Mouse (Mus musculus) spleen, adult 2 months (tissue): ENCODE results near the gene Fam163a. TPM values are rescaled to one million over a fixed set of nuclear protein-coding genes. Genes with fewer than 3 reads are reported as not detected.

Experiments used
- DNase-seq, 2 experiments: peaks; one replicate each; pipeline versions ENCODE4 v3.0.0 to v3.0.0-alpha.2; 2012 to 2021; ENCODE audit warnings: low spot score in 2 of 2, low read depth in 1 of 2
- H3K27ac ChIP-seq: fragments of 200-500 bp; 2 replicates; pipeline ENCODE4 v1.5.1; 2012; ENCODE audit warnings: low read length, inconsistent platforms; ENCODE audit not compliant: insufficient read depth
- H3K27me3 ChIP-seq: fragments of 200-500 bp; 2 replicates; pipeline ENCODE4 v1.6.1; 2012; ENCODE audit warnings: mild to moderate bottlenecking, moderate library complexity, low read length, inconsistent platforms; ENCODE audit not compliant: control insufficient read depth, insufficient read depth
- H3K36me3 ChIP-seq: fragments of 200-500 bp; 2 replicates; pipeline ENCODE4 v1.6.1; 2012; ENCODE audit warnings: mild to moderate bottlenecking, low read length, inconsistent platforms; ENCODE audit not compliant: control insufficient read depth, insufficient read depth
- H3K4me1 ChIP-seq: fragments of 200-500 bp; 2 replicates; pipeline ENCODE4 v1.6.1; 2011; ENCODE audit warnings: inconsistent platforms; ENCODE audit not compliant: control insufficient read depth, insufficient read depth, insufficient read length
- H3K4me3 ChIP-seq: fragments of 200-500 bp; 2 replicates; pipeline ENCODE4 v1.5.1; 2011; ENCODE audit warnings: mild to moderate bottlenecking, inconsistent platforms; ENCODE audit not compliant: insufficient read depth, insufficient read length; ENCODE audit errors: extremely low read depth
- CTCF ChIP-seq: fragments of 200-500 bp; IDR thresholded peaks from 2 replicates; pipeline ENCODE4 v1.5.1; 2011; ENCODE audit warnings: mild to moderate bottlenecking, inconsistent platforms; ENCODE audit not compliant: insufficient read depth, insufficient read length, insufficient replicate concordance; ENCODE audit errors: extremely low read depth
- POLR2A ChIP-seq: fragments of 200-500 bp; IDR thresholded peaks from 2 replicates; pipeline ENCODE4 v1.6.1; 2011; ENCODE audit warnings: low read depth, low read length, inconsistent platforms
- WGBS: fragments of 180-500 bp; shearing (Covaris S2); methylation state at CpG from one replicate; pipeline ENCODE4 v1.1.7; 2018; 5-methylcytosine and 5-hydroxymethylcytosine counted together
- polyA plus RNA-seq: library from polyadenylated mRNA; depleted of rRNA; stranded (reverse); fragments of >200 nt; gene quantifications from 2 replicates; pipeline ENCODE4 v1.2.3, GENCODE M21; 2012

Gene Fam163a
- polyA plus RNA-seq, 1 experiment, result not detected

GRCm38 (mm10) chr1:156089561-156089960 lies 115.3 kb downstream of the Fam163a start:
- H3K27ac ChIP-seq, result no peak overlapping the region
- H3K36me3 ChIP-seq, result no peaks in the 10 kb centered on the region
- 74% methylated on average over 8 of the region's 8 CpGs for WGBS
- TF ChIP-seq CTCF, result no peak
- no peak for TF ChIP-seq POLR2A
- H3K4me3 ChIP-seq, result no peak overlapping the region
- DNase-seq, result no peak
- H3K27me3 ChIP-seq, result no peaks in the 10 kb centered on the region
- H3K4me1 ChIP-seq, result no peaks in the 10 kb centered on the region

GRCm38 (mm10) chr1:156087586-156087985 lies 117.2 kb downstream of the Fam163a start:
- TF ChIP-seq CTCF, result no peak
- TF ChIP-seq POLR2A, result no peak
- no peaks in the 10 kb centered on the region for H3K27me3 ChIP-seq
- no peak overlapping the region for H3K27ac ChIP-seq
- no peaks in the 10 kb centered on the region for H3K4me1 ChIP-seq
- H3K36me3 ChIP-seq, result no peaks in the 10 kb centered on the region
- no peak overlapping the region for H3K4me3 ChIP-seq
- WGBS, result 30% methylated on average over 5 of the region's 5 CpGs
- no peak for DNase-seq

- Histone ChIP-seq H3K36me3 (no peaks in the 10 kb centered on the region), H3K4me1 (no peaks in the 10 kb centered on the region), H3K27ac (no peak overlapping the region), H3K27me3 (no peaks in the 10 kb centered on the region), H3K4me3 (no peak overlapping the region)
- TF ChIP-seq POLR2A (no peak), CTCF (peak; percentile 22; the same call in 1 of the 2 replicates)
- WGBS, result 52% methylated on average over 5 of the region's 5 CpGs
- DNase-seq, result peak in 1 of 2 experiments; percentile 15
Observed at GRCm38 (mm10) chr1:156085770-156086169, 119.1 kb downstream of the Fam163a start.

GRCm38 (mm10) chr1:156084603-156085002 lies 120.2 kb downstream of the Fam163a start:
- no peak for TF ChIP-seq POLR2A
- H3K36me3 ChIP-seq, result no peaks in the 10 kb centered on the region
- H3K27ac ChIP-seq, result no peak overlapping the region
- H3K27me3 ChIP-seq, result no peaks in the 10 kb centered on the region
- H3K4me1 ChIP-seq, result no peaks in the 10 kb centered on the region
- no peak for DNase-seq
- H3K4me3 ChIP-seq, result no peak overlapping the region
- 85% methylated on average over 3 of the region's 3 CpGs for WGBS

GRCm38 (mm10) chr1:156077655-156078054 lies 127.2 kb downstream of the Fam163a start:
- Histone ChIP-seq H3K4me3 (no peak overlapping the region), H3K4me1 (no peaks in the 10 kb centered on the region), H3K36me3 (no peaks in the 10 kb centered on the region), H3K27ac (no peak overlapping the region), H3K27me3 (no peaks in the 10 kb centered on the region)
- TF ChIP-seq POLR2A, result no peak
- no peak for TF ChIP-seq CTCF
- WGBS, result 70% methylated on average over 3 of the region's 3 CpGs
- no peak for DNase-seq

GRCm38 (mm10) chr1:156076474-156076873 lies 128.4 kb downstream of the Fam163a start:
- Histone ChIP-seq H3K27me3 (no peaks in the 10 kb centered on the region), H3K4me3 (no peak overlapping the region), H3K36me3 (no peaks in the 10 kb centered on the region), H3K27ac (no peak overlapping the region), H3K4me1 (no peaks in the 10 kb centered on the region)
- 33% methylated on average over 4 of the region's 4 CpGs for WGBS
- no peak for DNase-seq
- no peak for TF ChIP-seq CTCF
- TF ChIP-seq POLR2A, result no peak

GRCm38 (mm10) chr1:156074575-156074974 lies 130.3 kb downstream of the Fam163a start:
- H3K4me1 ChIP-seq, result no peaks in the 10 kb centered on the region
- TF ChIP-seq CTCF (no peak), POLR2A (no peak)
- H3K27ac ChIP-seq, result no peak overlapping the region
- no peak for DNase-seq
- no peaks in the 10 kb centered on the region for H3K27me3 ChIP-seq
- H3K4me3 ChIP-seq, result no peak overlapping the region
- 77% methylated on average over 8 of the region's 8 CpGs for WGBS
- H3K36me3 ChIP-seq, result no peaks in the 10 kb centered on the region
